Mouse (Mus musculus) pancreas, adult 10 weeks (tissue): ENCODE data around the gene Cldn7. TPM values are rescaled to one million over a fixed set of nuclear protein-coding genes. Genes with fewer than 3 reads are reported as not detected.

Experiments
- polyA plus RNA-seq: library from polyadenylated mRNA; stranded (reverse); fragments of 350-450 nt; fragmentation: Illumina TruSeq; extraction: RNeasy Lipid Tissue Mini Kit (QIAGEN cat#74804); gene quantifications from one replicate; pipeline ENCODE4 v1.2.3, GENCODE M21; 2015; ENCODE audit warnings: low read depth, low replicate concordance; ENCODE audit not compliant: insufficient read depth

Gene Cldn7
- polyA plus RNA-seq = 21.0 TPM

DNA sequence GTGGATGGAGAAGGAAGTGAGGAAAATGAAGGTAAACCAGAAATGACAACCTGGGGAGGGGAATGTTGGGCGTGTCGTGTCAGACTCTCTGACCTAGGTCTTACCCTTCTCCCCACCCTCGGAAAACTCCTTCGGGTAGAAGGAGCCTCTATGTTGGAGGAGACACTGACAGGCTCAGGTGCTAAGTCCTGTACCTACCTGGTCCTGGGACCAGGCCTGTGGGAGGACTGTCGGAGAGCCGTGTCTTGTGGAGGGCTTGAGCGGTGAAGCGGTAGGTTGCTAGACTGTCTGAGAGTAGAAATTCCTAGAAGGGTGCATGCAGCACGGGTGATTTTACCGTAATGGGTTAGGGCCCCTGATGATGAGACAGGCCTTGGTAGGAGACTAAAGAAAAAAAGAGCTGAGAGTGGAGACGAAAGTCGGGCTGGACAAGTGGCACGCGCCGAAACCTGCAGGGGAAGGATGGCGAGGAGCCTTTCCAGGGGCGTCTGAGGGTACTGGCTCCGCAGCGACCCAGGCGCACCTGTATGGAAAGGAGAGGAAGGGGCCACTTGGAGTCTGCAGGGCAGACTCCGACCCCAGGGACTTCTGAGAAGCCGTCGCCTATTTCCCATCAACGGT, at the start of gene Cldn7:
Gene Cldn7, plus strand, starts transcription at position 130 of the 621 bp plus-strand sequence.

DNA sequence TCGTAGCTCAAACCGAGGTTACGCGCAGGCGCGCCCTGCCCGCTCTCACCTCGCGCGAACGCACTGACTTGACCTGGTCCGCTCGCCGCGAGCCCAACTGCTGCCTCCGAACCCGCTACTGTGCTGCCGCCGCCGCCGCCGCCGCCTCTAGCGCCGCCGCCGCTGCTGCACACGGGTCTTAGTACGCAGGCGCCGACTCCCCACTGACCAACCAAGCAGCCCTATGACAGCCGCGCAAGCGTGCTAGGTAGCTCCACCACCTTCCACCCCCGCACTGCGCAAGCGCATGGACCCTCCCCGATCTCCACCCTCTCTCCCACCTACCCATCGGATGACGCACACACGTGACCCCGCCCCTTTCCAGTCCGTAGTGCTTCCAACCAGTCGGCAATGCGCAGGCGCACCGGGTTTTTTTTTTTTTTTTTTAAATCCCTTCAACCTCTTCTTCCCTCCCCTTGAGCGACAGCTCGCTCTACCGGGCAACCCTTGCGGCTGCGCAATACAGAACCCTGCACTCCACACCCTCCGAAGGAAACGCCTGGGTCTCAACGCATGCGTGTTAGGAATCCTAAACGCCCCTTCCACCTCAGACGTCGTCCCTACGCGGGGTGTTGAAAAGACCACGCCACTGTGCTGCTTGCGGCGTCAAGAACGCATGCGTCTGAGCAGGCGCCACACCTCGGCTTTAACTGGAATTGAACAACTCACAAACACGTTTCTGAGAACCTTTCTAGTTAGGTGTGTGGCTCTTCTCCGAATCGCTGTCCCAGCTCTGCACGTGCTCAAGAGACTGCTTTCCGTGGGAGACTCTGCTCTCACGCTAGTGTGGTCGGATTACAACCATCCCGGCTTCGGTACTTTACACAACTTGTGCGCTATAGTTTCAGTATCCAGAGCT, 43.2 kb upstream of the Cldn7 start, which contains the start of gene Eif5a:
Gene Eif5a, minus strand, starts transcription at position 845 of the 898 bp plus-strand sequence.

DNA sequence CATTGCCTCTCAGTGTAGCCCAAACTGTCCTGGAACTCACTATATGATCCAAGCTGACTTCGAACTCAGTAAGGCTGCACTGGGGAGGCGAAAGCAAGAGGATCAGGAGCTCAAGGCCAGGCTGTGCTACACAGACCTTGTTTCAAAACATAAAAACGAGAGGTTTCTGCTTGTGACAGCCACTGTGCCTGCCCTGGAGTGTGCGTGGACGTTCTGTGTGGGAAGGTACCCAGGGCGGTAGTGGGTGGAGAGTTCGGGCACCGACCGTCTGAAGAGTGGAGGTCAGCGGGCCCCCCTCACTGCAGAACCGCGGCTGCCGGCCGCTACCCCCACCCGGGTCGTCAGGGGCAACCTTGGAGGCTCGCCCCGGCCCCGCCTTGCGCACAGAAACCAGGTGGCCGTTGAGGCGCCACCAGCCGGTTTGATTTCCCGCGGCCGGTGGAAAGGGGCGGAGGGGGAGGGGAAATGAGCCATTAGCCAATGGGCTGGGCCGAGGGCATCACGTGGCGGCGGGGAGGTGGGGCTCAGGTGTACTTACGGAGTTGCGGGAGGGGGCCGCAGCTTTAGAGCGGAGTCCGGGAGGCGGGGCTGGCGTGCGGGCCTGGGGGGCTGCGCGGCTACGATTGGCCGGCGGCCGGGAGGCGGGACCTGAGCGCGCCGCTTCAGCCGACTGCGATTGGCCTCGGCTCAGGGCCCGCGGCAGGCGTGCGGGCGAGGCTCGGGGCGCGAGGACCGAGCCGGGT, 29.3 kb upstream of the Cldn7 start, which contains the start of gene Ybx2:
Gene Ybx2, plus strand, starts transcription at position 660 of the 743 bp plus-strand sequence.

DNA sequence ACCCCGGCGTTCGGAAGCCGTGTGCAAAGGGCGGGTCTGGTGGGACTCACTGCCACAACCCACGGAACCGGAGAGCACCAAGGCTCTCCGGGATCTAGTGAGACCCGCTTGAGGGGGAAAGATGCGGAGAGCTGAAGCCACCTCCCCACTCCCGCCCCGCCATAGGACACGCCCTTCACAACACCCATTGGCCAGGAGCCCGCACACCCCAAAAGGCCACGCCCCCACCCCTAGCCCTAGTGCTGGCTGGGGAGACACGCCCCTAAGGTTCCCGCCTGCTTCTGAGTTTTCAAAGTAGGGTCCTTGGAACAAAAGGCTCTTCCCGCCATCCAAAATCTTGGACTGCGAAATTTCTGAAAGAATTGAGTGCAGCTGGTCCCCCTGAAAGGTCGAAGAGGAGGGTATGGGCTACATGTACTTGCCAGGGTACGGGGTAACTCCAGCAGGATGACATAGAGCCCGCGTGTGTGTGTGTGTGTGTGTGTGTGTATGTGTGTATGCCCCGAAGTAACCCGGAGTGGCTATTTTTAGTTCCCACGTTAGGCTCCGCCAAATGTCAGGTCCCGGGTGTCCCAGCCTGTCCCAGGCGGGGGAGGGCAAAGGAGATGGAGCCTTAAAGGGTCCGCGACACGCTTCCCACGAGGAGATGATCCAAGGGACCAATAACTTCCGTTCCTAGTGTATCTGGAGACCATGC, 16.4 kb upstream of the Cldn7 start, which contains the start of gene Slc2a4:
Gene Slc2a4, minus strand, starts transcription at position 123 of the 697 bp plus-strand sequence.

DNA sequence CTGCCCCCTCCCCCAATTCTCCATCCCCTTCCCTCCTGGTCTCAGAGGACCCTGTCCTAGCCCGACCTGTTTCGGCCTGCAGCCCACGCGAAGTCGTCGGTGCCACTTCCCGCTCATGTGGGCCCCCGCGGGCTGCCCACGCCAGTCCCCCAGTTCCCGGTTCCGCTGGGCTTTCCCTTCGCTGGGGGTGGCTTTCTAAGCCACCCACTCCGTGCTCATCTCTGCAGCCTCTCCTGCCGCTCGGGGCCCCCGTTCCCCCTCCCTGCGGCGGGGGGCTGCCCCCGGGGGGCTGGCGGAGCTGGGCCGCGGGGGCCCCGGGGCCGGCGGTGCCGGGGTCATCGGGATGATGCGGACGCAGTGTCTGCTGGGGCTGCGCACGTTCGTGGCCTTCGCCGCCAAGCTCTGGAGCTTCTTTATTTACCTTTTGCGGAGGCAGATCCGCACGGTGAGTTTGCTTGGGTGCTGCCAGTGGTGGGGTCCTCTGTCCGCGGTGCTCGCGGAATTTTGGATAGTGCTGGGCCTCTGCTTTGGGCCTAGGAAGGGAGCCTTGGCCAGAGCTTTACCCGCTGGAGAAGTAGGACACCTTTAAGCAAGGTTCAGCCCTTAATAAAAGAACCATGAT, 16.7 kb downstream of the Cldn7 start, which contains the start of gene Ctdnep1:
Gene Ctdnep1, plus strand, starts transcription at position 16 of the 622 bp plus-strand sequence.

DNA sequence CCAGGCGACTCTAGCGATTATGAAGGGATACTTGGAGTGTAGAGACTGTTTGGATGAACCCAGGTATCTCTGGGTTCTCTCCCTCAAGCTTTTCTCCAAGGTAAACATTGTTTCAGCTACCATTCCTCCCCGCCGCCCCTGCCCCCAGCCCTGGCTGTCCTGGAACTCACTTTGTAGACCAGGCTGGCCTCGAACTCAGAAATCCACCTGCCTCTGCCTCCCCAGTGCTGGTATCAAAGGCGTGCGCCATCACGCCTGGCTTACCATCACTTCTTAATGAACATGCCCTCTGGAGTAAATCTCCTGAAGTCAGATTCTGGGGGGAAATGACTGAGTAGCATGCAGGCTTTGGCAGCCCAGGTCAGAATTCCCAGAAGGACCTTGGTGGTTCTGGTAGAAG, 17.6 kb downstream of the Cldn7 start, which contains the start of gene Elp5:
Gene Elp5, minus strand, starts transcription at position 293 of the 400 bp plus-strand sequence.

DNA sequence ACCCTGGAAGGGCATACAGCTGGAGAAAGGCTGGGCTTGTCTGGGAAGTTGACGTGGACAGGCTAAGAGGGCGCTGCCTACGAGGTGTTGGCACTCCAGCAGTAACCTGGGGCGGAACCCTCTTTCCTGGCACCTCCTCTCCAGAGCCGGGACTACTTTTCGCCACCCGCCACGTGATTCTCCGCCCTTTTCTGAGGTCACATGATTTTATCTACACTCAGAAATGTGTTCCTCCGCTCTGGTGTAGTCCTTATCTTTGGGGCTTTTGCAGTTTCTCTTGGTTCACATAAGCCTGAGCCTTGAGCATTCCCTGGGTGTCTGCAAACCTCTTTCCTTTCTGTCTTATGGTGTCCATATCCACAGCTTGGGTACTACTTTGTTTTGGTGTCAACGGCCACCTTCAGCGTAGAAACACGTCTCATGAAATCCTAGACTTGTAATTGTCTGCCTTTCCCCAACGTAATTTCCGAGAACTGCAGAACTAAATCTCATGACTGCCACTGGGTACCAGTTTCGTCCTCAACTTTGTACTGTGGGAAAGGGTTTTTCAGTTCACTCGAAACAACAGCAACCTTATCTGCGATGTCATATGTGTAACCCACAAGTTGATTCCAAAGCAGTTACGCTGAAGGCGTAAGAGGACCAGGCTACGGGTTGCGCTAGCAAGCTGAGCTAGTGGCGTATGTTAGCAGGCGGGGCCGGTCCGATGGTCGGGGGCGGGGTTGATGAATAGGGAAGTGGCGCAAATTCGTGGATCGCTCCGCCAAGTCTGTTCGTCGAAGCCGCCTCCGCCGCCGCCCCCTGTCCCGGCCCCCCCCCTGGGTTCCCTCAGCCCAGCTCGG, 26.5 kb downstream of the Cldn7 start, which contains the start of gene Gabarap:
Gene Gabarap, plus strand, starts transcription at position 294 of the 842 bp plus-strand sequence.

DNA sequence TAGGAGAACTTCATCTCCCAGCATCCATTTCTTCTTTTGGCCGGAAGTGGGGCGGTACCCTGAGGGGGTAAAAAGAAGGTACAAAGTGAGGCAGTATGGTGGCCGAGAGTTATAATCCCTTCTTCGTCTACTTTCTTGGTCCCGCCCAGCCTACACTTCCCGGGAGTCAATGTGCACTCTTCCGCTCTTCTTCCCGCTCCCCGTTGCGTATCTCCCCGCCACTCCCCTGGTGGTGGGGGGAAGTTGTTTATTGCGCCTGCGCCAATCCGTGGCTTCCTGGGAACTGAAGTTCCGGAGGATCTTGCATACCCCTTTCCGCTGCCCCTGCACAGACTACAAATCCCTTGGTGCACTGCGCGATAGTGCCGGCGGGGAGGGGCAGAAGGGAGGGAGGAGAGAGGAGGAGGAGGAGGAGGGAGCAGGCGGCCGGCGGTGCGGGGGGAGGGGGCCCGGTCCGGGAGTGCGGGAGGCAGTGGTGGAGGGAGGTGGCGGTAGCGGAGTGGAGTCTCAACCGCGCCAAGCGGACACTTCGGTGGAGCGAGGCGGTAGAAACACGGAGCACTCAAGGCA, 30.9 kb downstream of the Cldn7 start, which contains the start of gene Phf23:
Gene Phf23, plus strand, starts transcription at position 387 of the 570 bp plus-strand sequence.

DNA sequence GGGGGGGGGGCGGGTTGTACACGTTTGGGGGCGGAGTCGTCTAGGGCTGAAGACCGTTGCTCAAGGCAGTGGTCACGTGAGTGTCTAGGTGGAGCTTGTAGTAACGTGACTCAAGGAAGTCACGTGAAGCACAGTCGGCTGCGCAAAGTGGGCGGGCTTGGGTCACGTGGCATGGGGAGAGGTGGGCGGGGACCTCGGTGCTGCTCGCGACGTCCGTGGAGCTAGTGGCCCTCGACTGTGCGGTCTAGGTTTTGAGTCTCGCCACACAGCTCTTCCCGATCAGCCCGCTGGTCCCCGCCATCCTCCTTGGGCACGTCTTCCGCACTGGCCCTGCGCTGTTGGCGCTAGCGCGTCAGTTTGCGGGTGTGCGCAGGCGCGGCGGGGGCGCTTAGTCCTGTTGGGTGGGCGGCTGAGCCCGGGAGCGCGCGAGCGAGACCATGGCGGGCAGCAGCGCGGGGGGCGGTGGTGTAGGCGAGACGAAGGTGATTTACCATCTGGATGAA, 35.9 kb downstream of the Cldn7 start, which contains the start of gene Dvl2:
Gene Dvl2, plus strand, starts transcription at position 200 of the 503 bp plus-strand sequence.

DNA sequence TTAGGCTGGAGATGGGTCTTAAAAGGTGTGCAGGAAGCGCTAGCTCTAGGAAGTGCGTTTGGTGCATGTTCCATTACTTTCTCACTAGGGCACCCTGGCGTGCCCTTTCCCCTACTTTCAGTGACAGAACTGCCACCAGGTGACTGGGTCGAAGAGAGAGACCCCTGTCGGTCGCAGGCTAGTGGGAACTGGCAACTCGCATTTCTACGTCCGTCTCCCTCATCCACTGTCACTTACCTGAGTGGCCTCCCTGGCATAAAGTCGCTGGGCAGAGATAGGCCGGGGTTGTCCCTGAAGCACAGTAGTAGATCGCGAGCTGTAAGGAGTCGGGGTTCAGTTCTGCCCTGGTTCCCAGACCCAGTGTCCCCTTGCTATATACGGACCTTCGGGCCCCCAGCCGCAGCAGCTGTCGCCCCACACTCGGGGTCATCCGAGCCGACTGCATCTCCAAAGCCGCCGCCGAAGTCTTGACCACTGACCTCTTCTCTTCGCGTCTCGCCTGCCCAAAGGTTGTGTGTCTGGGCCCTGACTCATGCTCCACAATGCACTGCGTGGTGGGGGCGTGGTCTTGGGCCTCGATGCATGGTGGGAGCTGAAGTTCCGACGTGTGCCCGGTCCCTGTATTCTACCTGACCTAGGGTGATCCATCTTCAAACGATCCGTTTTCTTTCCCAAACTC, 50.4 kb downstream of the Cldn7 start, which contains the start of gene Acadvl:
Gene Acadvl, minus strand, starts transcription at position 532 of the 679 bp plus-strand sequence.

DNA sequence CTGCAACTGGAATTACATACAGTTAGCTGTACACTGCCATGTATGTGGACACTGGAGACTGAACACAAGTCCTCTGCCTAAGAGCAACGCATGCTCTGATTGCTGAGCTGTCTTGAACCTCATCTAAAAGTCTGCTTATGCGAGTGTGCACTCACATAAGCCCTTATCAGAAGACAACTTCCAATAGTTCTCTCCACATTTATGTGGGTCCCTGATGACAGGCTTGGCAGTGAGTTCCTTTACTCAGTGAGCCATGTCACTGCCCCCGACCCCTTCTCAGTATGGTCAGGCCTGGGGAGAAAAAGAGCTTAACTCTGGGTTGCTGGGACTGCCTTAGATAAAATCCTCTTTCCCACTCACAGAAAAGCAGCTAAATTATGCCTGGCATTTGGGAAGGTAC, 52.1 kb downstream of the Cldn7 start, which contains the start of gene Dlg4:
Gene Dlg4, plus strand, starts transcription at position 274 of the 400 bp plus-strand sequence.

Other genes with a start within 250 kb of the Cldn7 start
- 11.2 TPM for gene Polr2a, start 206.1 kb upstream of the Cldn7 start, polyA plus RNA-seq
- not detected for gene Slc35g3, start 202.8 kb upstream of the Cldn7 start, polyA plus RNA-seq
- gene Zbtb4, start 198.9 kb upstream of the Cldn7 start, polyA plus RNA-seq = 7.3 TPM
- gene Chrnb1, start 168.8 kb upstream of the Cldn7 start, polyA plus RNA-seq = 3.0 TPM
- 1.2 TPM for gene Fgf11, start 162.9 kb upstream of the Cldn7 start, polyA plus RNA-seq
- 1.6 TPM for gene Tmem102, start 159.2 kb upstream of the Cldn7 start, polyA plus RNA-seq
- not detected for gene Gm39566, start 149.5 kb upstream of the Cldn7 start, polyA plus RNA-seq
- gene Spem2, start 146.3 kb upstream of the Cldn7 start, polyA plus RNA-seq = not detected
- gene Spem1, start 142.6 kb upstream of the Cldn7 start, polyA plus RNA-seq = not detected
- gene Nlgn2, start 127.0 kb upstream of the Cldn7 start, polyA plus RNA-seq = 6.3 TPM
- 73.9 TPM for gene Tmem256, start 126.3 kb upstream of the Cldn7 start, polyA plus RNA-seq
- 8.3 TPM for gene Plscr3, start 118.4 kb upstream of the Cldn7 start, polyA plus RNA-seq
- 6.0 TPM for gene Tnk1, start 106.0 kb upstream of the Cldn7 start, polyA plus RNA-seq
- gene Tmem95, start 86.8 kb upstream of the Cldn7 start, polyA plus RNA-seq = not detected
- 1.4 TPM for gene Kctd11, start 83.4 kb upstream of the Cldn7 start, polyA plus RNA-seq
- gene Acap1, start 69.2 kb upstream of the Cldn7 start, polyA plus RNA-seq = 0.87 TPM
- gene 2810408A11Rik, start 63.8 kb upstream of the Cldn7 start, polyA plus RNA-seq = not detected
- gene Neurl4, start 63.7 kb upstream of the Cldn7 start, polyA plus RNA-seq = 12.3 TPM
- 25.1 TPM for gene Gps2, start 50.9 kb upstream of the Cldn7 start, polyA plus RNA-seq
- gene Eif5a, start 42.8 kb upstream of the Cldn7 start, polyA plus RNA-seq = 133 TPM
- gene Ybx2, start 29.0 kb upstream of the Cldn7 start, polyA plus RNA-seq = 1.6 TPM
- 3.1 TPM for gene Slc2a4, start 16.6 kb upstream of the Cldn7 start, polyA plus RNA-seq
- gene Ctdnep1, start 16.4 kb downstream of the Cldn7 start, polyA plus RNA-seq = 42.3 TPM
- 22.5 TPM for gene Elp5, start 17.7 kb downstream of the Cldn7 start, polyA plus RNA-seq
- 186 TPM for gene Gabarap, start 26.4 kb downstream of the Cldn7 start, polyA plus RNA-seq
- 15.8 TPM for gene Phf23, start 31.0 kb downstream of the Cldn7 start, polyA plus RNA-seq
- 6.6 TPM for gene Dvl2, start 35.8 kb downstream of the Cldn7 start, polyA plus RNA-seq
- gene Acadvl, start 50.6 kb downstream of the Cldn7 start, polyA plus RNA-seq = 25.2 TPM
- gene Dlg4, start 52.2 kb downstream of the Cldn7 start, polyA plus RNA-seq = 8.8 TPM
- gene Asgr1, start 89.3 kb downstream of the Cldn7 start, polyA plus RNA-seq = not detected
- gene Asgr2, start 127.9 kb downstream of the Cldn7 start, polyA plus RNA-seq = not detected
- 8.1 TPM for gene Mgl2, start 165.6 kb downstream of the Cldn7 start, polyA plus RNA-seq
- gene Clec10a, start 191.4 kb downstream of the Cldn7 start, polyA plus RNA-seq = 6.6 TPM
- 1.8 TPM for gene Slc16a11, start 248.0 kb downstream of the Cldn7 start, polyA plus RNA-seq